Mouse (Mus musculus): ENCODE data around the gene Gm3633.
"Not testable (repeated sequence)": the region's sequence is repeated elsewhere in the genome, so short reads cannot be mapped to it uniquely, and the experiment has no call there.

The Gm3633 gene

GRCm38 (mm10) chr14:42641817-42642216 is at the start of gene Gm3633:
TSS of gene Gm3633 (minus strand) at chr14:42641917.
- in situ Hi-C loops (cut with MseI, MboI), result not testable (repeated sequence)

GRCm38 (mm10) chr14:42655638-42656037 is 13.9 kb upstream of the Gm3633 start, which contains the start of gene Gm10378:
TSS of gene Gm10378 (plus strand) at chr14:42655938.
- in situ Hi-C loops (cut with MseI, MboI), result not testable (repeated sequence)

GRCm38 (mm10) chr14:42599782-42600181 is 41.9 kb downstream of the Gm3633 start, which contains the start of gene Gm17124:
TSS of gene Gm17124 (minus strand) at chr14:42599882.
- in situ Hi-C loops (cut with MseI, MboI), result not testable (repeated sequence)

All from mouse trophoblast stem cell (cell line).